Mouse (Mus musculus) embryo, embryonic 11 days (tissue): ENCODE data around the gene Osgin1.

Experiments used
- DNase-seq: peaks from one replicate; pipeline ENCODE4 v3.0.0-alpha.2; 2015

Gene Osgin1

DNA sequence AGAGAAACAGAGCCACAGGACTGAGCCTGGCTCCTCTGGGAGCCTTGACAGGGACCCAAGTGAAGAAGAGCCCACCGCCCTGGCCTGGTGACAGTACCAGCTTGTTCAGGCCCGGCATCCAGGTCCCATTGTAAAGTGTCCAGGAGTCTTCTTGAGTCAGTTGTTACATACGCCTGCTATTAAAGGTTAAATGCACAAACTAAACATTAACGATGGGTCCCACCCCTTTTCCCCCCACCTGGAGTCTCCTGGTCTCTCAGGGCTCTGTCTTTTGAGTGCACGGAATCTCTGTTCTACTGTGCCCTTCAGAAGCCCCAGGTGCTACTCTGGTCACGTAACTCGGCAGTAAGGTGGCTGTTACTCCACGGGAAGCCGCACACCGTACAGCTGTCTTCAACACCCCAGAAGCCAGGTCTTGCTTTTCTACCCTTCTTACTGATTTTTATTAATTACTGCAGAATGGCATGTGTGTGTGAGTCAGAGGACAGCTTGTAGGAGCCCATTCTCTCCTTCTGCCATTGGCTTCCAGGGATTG is 9.7 kb upstream of the Osgin1 start:
- no peak for DNase-seq

DNA sequence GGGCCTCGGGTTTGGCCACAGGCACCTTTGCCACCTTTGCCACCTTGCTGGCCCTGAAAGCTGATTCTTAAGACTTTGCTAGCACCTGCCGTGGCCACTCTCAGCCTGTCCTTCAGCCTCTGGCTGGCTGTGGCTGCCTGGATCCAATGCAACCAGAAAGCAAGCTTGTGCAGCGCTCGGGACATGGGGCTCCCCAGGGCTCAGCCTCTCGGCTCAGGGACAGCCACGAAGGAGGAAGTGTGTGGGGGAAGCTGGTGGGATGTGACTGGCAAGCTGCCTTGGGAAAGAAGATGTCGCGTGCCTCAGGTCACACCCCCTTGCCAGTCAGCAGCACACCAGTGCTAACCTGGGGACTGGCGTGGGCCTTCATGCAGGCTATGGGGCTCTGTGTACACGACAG is 9.2 kb upstream of the Osgin1 start:
- DNase-seq = no peak

DNA sequence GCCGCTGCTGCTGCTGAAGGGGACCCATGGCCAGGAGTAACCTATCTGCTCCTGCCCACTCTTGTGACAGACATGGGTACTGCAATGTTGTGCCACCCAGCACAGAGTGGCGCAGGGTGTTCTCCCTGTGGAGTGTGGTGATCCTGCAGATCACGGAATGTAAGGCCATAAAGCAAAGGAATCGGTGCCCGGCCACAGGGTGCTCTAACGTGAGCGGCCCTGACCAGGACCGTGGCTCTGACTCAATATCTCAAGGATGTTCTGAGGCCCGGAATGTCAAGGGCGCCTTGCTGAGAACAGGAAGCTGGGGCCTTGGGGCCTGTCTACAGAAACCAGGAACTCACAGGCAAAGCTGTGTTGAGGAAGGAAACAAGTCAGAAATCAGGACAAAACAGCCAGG is 8.4 kb upstream of the Osgin1 start:
- DNase-seq = no peak

DNA sequence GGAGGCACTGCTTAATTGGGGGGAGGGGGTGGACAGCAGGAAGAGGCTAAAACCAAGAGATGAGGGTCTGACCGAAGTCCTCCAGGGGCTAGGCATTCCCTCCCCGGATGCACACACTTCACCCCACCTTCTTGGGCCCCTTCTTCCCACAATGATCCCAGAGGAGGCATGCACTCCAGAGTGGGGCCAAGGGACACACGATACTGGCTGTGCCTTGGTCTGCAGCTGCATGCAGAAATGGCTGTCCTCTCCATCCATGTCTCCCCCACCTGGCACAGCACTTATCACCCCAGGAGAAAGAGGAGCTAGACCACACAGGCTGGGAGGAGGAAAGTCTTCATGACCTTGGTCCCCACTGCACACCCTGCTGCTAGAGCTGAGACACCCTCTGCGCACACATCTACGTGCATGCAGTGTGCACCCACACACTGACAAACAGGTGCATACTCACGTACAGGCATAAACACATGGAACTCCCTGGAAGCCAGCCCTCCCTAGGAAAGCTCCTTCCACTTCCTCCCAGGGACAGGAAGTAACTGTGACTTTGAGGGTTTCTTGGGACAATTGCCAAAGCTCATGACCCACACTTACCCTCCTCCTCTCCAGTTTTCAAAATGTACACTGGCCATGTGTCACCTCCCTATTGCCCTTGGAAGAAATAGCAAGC is 7.7 kb upstream of the Osgin1 start:
- no peak for DNase-seq

DNA sequence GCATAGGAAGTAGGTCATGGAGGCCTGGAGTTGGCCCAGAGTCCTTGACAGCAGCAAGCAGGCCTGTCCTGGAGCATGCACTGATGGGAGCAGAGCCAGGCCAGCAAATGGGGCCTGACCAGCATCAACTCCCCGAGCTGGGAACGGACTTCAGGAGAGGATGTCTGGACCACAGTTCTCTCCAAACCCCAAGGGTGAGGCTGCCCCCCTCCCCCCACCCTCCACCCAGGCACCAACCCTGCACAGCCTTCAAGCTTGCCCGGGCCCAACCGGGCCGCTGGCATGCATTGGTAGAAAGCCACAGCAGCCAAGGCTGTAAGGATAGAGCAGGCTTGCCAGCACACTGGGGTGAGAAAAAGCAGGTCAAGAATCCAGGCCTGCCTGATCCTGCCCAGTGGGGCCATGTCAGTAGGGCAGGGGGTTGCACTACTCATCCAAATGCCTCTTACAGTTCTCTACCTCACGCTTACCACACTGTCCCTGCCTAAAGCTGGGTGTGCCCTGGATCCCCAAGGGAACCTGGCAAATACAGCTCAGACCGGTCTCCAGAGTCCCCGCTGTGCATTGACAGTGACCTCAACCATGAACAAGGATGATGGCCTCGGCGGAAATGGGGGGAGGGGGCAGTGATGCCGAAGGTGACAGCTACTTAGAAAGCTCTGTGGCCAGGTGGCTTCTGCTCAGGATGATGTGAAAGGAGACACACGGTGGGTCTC is 6.1 kb upstream of the Osgin1 start:
- no peak for DNase-seq

DNA sequence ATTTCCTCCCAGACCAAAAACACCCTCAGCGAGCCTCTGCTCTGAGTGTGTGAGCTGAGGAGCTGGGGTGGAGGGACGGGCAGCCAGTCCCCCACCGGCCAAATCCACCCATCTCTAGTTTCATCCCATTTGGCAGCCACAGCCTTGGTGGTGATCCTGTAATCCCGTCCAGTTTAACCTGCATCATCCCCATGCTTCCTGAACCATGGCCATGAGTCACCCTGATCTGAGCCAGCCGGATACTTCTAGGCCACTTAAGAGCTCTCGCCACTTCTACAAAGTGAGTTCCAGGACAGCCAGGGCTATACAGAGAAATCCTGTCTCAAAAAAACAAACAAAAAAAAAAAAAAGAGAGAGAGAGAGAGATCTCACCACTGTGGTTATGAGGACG is 5.6 kb upstream of the Osgin1 start:
- DNase-seq = no peak

DNA sequence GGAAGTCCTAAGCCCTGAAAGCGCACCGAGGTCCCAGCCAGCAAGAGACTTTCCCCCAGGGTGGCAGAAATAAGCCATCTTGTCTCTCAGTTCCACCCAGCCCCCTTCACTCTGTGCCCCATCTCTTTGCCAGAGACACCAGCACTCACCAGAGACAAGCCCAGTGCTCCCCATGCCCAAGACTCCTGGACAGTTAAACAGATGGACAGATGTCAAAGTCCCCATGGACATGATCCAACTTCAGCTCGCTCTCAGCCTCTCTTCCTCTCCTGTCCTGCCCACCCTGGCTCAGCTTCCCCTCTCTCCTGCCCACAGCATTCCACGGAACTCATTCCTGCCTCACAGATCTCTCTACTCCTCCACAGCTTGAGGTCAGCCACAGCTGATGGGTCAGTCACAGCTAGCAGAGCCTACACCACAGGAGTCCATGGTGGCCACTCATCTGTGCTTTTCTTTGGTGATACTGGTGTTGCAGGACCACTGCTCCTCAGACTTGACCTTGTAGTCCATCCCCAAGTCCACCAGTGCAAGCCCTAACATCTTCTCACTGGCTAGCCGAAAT is 5.1 kb upstream of the Osgin1 start:
- no peak for DNase-seq

DNA sequence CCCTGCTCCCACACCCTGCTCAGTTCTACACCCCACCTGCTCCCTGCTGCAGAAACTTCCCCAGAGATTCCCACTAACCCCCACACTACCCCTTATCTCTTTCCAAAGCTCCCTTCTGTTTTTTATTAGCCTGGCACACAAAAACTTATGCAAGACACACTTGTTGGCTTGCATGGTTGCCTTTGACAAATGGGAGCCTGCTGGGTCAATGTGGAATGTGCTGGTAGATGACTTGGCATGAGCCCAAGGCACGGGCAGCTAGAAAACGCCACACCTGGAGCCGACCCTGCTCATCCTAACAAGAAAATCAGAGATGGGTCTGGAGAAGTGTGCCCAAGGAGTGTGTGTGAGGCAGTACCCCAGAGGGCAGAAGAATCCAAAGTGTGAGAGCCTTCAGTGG is 4.4 kb upstream of the Osgin1 start:
- DNase-seq = no peak

DNA sequence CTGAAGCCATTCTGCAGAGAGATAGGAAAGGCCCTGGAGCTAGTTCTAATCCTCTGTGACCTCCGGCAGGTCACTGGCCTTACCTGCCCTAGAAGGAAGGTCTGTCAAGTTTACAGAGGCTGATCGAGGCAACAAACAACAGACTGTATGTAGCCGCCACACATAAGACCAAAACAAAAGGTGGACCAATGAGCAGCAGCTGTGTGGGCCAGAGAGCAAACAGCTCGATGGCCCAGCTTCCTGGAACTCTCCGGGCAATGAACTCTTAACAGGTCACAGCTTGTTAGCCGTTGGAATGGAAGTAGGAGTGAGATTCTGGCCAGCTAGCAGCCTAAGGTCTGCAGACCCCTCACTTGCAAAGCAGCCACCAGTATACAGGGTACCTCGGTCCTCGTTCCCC is 3.7 kb upstream of the Osgin1 start:
- no peak for DNase-seq

DNA sequence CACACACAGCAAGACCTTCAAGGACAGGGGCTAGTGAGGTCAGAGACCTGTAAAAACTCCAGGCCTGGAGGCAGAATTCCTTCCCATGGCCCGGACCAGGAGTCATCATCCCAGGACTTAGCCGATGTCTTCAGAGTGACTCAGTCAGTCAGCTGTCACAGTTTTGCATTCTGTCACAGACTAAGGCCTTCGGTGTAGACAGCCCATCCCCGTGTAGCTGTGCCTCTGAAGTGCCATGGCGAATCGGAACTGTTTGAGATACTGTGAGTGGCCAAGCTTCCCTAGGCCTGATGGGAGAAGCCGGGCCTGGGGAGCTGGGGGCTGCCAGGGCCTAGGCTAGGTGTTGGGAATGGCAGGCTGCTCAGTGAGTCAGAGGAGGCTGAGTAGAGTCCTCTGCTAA is 3.2 kb upstream of the Osgin1 start:
- DNase-seq = no peak

DNA sequence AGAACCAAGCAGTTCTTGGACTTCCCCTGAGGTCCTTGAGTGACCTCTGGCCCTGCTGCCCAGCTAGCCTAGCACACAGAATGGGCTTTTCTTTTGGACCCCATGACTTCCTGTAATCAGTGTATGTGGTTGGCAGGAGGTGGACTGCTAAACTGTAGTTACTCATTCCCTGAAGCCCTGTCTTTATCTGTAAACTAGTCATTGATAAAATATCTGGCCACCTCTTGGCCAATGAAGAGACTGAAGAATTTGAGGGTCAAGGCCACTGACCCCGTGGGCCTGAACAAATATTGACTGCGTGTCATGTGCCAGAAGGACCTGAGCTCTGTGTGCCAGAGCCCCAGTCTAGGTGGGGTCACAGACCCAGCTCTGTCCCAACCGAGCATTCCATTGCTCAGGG is 1.6 kb upstream of the Osgin1 start:
- DNase-seq = no peak

DNA sequence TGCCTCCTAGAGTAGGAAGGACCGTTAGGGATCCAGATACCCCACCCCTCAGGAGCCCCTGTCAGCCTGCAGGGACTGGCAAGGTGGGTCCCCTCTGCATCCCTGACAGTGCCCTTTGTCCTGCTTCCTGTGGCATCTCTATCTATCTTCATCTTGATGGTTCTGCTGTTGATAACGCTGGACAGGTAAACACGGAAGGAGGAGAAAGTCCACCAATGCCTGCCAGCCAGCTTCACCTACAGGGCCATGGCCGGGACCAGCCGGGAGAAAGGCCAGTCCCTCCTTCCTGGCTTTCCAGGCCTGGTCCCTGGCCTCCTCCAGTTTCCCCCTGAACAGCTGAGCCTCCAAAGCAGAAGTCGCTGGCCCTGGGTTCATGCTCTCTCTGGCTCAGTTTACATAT is 645 bp downstream of the Osgin1 start:
- no peak for DNase-seq

DNA sequence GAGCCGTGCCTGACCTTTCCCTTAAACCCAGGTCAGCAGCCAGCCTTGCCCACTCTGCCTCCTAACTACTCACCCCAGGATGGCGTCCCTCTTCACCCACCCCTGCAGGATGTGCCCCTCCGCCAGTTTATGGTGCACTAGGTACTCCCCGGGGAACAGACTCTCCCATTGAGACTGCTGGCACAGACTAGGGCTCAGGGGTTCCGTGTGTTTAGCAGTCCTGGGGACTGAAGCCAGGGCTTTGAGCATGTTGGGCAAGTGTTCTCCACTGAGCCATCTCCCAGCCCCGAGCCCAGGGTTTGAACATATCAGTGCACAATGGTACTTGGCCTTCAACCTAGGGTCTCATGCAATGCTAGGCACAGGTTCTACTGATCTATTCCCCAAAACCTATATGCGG is 1.6 kb downstream of the Osgin1 start:
- DNase-seq = no peak

DNA sequence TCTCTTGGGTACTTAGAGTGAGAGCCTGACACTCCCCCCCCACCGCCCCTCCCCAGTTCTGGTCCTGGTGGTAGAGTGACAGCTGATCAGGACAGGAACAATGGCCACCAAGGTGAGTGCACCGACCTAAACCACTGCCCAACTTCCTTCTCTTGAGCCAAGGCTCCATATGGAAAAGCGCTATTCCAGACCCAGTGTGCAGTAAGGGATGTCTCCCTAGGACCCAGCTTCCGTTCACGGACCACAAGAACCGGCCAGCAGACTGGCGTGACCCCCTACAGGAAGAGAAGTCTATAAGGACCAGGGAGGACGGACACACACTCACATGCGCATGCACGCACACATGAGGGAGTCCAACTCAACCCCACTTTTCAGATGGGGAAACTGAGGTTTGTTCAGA is 2.4 kb downstream of the Osgin1 start:
- no peak for DNase-seq

DNA sequence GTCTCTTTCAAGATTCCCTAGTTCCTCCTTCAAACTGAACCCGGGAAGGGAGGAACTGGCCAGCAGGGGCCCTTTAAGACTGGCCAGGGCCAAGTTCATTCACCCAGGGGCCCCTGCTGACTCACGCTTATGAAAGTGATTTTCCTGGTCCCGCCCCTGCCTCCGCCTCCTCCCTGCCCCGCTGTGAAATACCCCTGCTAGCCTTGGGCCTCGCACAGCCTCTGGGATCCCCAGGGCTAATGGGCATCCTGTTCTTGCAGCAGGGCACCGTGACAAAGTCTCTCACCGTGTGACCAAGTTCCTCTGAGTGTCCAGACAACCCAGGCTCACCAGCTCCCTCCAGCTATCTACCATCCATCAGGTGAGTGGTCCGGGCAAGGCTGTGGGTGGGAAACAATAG is 3.0 kb downstream of the Osgin1 start:
- DNase-seq = no peak

DNA sequence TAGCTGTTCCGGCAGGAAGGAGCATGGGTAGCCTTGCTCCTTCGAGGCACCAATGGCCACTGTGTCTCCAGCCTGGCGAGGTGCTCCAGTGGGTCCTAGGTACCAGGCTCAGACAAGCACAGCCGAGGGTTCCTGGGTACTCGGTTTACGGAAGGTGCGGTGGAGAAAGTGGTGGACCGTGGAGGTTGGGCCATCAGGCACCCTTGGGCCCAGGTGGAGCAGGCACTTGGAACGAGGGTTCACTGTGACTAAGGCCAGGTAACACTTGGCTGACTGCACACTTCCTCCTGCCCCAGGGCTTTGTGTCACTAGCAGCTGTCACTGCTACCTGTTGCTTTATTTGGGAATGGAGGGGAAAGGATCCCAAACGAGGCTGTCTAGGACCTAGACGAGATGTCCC is 3.6 kb downstream of the Osgin1 start:
- DNase-seq = no peak

DNA sequence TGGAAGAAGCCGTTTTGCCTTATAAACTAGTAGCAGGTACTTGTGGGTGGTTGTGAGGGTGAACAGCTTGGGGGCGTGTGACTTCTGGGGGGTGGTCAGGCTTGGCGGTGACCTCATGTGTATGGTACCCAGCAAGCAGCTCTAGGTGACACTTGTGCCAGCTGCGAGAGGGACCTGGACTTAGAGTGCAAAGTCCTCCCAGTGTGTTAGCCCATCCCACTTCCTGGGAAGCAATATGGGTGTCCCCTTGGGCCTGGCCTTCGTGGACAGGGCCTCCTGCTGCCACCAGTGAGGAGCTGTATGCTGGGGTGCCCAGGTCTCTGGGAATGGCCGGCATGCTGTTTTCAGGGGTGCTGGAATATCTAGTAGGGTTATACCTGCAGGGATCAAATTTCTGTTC is 5.0 kb downstream of the Osgin1 start:
- DNase-seq = no peak

DNA sequence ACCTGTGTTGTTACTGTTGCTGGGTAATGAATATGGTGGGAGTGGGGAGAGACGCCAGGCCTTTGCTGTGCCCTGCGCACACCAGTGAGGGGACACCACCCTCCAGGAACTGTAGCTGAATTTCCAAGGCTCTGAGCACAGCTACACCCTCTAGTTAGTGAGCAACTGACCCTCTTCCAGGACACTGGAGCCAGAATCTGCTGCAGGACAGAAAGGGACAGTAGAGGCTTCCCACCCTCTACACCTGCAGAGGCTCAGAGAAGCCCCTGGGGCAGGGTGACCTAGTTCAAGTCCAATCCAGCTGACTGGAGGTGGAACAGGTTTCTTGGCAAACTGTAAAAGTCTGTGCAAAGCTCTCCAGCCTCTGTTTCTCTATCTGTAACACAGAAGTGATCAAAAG is 5.5 kb downstream of the Osgin1 start:
- DNase-seq = no peak

DNA sequence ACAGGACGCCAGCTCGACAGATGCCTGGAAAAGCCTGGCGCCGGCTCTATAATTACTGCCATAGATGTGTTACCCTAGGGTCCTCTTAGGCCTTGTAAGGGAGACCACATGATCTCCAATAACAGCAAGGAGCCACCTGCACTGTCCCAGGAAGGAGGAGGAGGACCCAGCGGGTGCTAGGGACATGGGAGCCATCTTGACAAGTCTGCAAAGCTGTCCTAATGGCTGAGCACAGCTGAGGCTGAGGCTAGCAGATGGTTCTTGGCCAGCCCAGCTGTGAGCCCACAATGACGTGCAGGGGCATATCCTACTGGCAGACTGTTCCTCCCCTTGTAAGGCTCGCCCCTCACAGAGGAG is 5.9 kb downstream of the Osgin1 start:
- no peak for DNase-seq

DNA sequence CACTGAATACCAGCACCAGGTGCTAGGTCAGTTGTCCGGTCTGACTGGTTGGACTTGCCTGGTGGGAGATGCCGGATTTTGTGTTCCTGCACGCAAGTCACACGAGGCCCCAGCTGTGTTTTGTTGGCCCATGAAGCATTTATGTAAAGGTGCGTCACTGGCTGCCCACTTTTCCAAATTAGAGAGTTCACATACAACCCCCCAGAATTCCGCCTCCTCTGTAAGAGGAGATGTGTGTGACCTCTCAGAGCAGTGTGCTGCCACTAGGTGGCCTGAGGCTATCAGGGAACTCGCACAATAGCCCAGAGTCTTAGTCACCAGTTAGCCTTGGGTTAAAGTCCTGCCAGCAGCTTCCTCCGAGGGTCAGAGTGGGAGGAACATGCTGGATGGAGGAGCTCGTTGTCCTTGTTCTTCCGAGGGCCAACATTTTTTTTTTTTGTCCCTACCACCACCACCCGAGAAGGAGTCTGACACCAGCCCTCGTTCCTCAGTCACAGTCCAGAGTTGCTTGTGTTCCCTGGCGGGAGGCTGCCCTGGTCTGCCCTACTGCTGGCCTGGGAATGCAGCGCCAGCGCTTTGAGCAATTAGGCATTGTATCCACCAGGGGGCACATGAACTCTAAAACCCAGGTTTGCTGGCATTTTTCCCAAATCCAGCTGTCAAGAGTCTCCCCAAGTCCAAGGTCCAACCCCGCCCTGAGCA is 6.5 kb downstream of the Osgin1 start:
- peak; percentile 90 for DNase-seq

DNA sequence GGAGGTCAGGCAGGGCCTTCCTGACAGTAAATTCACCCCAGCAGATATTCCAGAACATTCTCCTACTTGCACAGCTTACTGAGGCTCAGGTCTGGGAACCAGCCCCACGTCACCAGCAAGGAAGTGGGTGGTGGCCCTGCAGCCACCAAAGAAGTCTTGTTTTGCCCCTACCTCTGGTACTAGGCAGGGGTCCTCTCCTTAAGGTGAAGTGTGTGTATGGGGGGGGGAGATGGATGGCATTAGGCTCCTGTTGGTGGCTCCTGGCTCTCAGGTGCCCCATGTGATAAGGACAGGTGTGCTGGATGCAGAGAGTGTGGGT is 7.0 kb downstream of the Osgin1 start:
- DNase-seq = no peak

DNA sequence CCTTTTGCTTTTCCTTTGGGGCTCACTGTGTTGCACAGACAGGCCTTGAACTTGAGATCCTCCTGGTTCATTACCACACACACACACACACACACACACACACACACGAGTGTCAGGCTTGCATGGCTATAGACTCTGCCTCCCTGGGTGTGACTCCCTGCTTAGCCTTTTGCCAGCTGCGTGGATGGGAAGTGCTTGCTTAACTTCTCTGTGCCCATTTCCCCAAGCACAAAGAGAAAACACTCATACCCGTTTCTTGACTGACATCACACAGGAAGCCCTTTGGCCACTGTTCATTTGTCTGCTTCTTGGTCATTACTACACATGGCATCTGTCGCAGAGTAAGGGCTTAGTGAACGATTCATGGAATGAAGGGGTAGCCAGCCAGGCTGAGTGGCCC is 8.1 kb downstream of the Osgin1 start:
- DNase-seq = no peak

DNA sequence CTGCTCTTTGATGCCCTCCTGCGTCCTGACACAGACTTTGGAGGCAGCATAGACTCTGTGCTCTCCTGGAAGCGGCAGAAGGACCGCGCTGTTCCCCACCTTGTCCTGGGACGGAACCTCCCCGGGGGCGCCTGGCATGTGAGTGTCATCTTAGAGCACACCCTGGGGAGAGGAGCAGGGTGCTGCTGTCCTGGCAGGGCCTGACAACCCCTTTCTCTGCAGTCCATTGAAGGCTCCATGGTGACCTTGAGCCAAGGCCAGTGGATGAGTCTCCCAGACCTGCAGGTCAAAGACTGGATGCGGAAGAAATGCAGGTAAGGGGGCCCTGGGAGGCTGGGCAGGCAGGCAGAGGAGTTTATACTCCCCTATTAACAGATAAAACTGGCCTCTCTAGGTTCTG is 9.0 kb downstream of the Osgin1 start:
- DNase-seq = no peak
